ENCODE assay signal across 8 mouse cellular contexts in genomic region chr1:156558024-156558930, GRCm38 (mm10). TPM values are rescaled to one million over a fixed set of nuclear protein-coding genes. Genes with fewer than 3 reads are reported as not detected.
DNase-seq lines count a peak whose midpoint lies in the region; ATAC-seq lines count a peak whose summit lies in the region.

Gene Abl2 (plus strand): TSS chr1:156558786.

- 10% methylated on average over 55 of the region's 60 CpGs for WGBS in hindbrain, embryonic 11.5 days

- peak within 1 kb of the TSS; percentile 98 for H3K9ac ChIP-seq in hindbrain, embryonic 11.5 days (ENCODE audit: low read depth, low read length)

- no peaks in the 10 kb centered on the region for H3K4me1 ChIP-seq in hindbrain, embryonic 11.5 days (replicated peaks; ENCODE audit: control insufficient read depth, insufficient read depth, low read length)

- peak within 1 kb of the TSS; percentile 98 for H3K4me3 ChIP-seq in hindbrain, embryonic 11.5 days (ENCODE audit: low read depth, low read length)

- H3K27ac ChIP-seq in hindbrain, embryonic 11.5 days (ENCODE audit: low read depth, low read length) = peak within 1 kb of the TSS; percentile 95

- no peaks in the 10 kb centered on the region for H3K36me3 ChIP-seq in hindbrain, embryonic 11.5 days (ENCODE audit: control insufficient read depth, insufficient read depth, low read length)

- H3K27me3 ChIP-seq in hindbrain, embryonic 11.5 days (ENCODE audit: control insufficient read depth, insufficient read depth, low read length) = no peaks in the 10 kb centered on the region

- DNase-seq in MN1 (ENCODE audit: low spot score) = peak; percentile 93
- DNase-seq in cerebellum, adult 9-10 months = peak; percentile 90
- peak; percentile 51 to 86 for DNase-seq in frontal cortex, adult 2 months (ENCODE audit: extremely low spot score in 1 of 2, low spot score in 1 of 2)
- peak; percentile 94 for DNase-seq in hindbrain, embryonic 11.5 days (ENCODE audit: low spot score)
- DNase-seq in layer of hippocampus, postnatal 14 days (ENCODE audit: low spot score in 2 of 2) = peak; percentile 87 to 90
- peak; percentile 89 for DNase-seq in lung, postnatal 14 days
- peak; percentile 78 for DNase-seq in retina, adult 2 months (ENCODE audit: low read depth, low spot score)
- peak; percentile 90 to 92 for DNase-seq in thymus, postnatal 36 days

- no peaks in the 10 kb centered on the region for H3K9me3 ChIP-seq in hindbrain, embryonic 11.5 days (ENCODE audit: control insufficient read depth, low read length)

- peak within 1 kb of the TSS; percentile 36 for H3K4me2 ChIP-seq in hindbrain, embryonic 11.5 days (replicated peaks; ENCODE audit: low read depth, low read length)

- ATAC-seq in hindbrain, embryonic 11.5 days (ENCODE audit: low FRiP score) = peak; percentile 97

RNA-seq across cellular contexts. Expression of gene Abl2, which starts in this region (rescaled TPM):
- polyA plus RNA-seq in frontal cortex, adult 2 months (2012; rRNA removed) = 33.4 and 34.1 TPM in 2 replicates
- 5.3 and 8.0 TPM in 2 replicates for polyA plus RNA-seq in hindbrain, embryonic 11.5 days (2014; fragmentation: Nextera tagmentation; extraction: Ambion mirVana)
- 10 to 100 TPM; 79.8 to 80.3 TPM for total RNA-seq in layer of hippocampus, postnatal 14 days (2021)

Comparison
In these comparisons a context has a peak if more than half of its experiments do, and no peak if none do; other contexts are left out.
1. Peak in every context shown above with its lines: DNase-seq, ATAC-seq, H3K4me3 ChIP-seq and H3K27ac ChIP-seq.